Mouse (Mus musculus) thymus, adult 2 months (tissue): Measurements from ENCODE around the gene Ankrd39. TPM values are rescaled to one million over a fixed set of nuclear protein-coding genes. Genes with fewer than 3 reads are reported as not detected.

Experiments used
- DNase-seq: peaks from one replicate; pipeline ENCODE4 v3.0.0; 2021
- H3K27ac ChIP-seq: fragments of 200-500 bp; 2 replicates; pipeline ENCODE4 v1.5.1; 2012; ENCODE audit warnings: low read length, control low read depth; ENCODE audit not compliant: control insufficient read depth, insufficient read depth
- H3K27me3 ChIP-seq: fragments of 200-500 bp; 2 replicates; pipeline ENCODE4 v1.6.1; 2012; ENCODE audit warnings: mild to moderate bottlenecking, low read length, moderate library complexity, mixed read lengths; ENCODE audit not compliant: control insufficient read depth, insufficient read depth
- H3K36me3 ChIP-seq: fragments of 200-500 bp; 2 replicates; pipeline ENCODE4 v1.6.1; 2012; ENCODE audit warnings: mild to moderate bottlenecking, low read length, moderate library complexity; ENCODE audit not compliant: control insufficient read depth, insufficient read depth
- H3K4me1 ChIP-seq: fragments of 200-500 bp; replicated peaks from 2 replicates; pipeline ENCODE4 v1.6.1; 2012; ENCODE audit warnings: low read length; ENCODE audit not compliant: control insufficient read depth, insufficient read depth
- H3K4me3 ChIP-seq: fragments of 200-500 bp; 2 replicates; pipeline ENCODE4 v1.5.1; 2012; ENCODE audit warnings: mild to moderate bottlenecking, low read length, control low read depth, moderate library complexity; ENCODE audit not compliant: control insufficient read depth, insufficient read depth
- CTCF ChIP-seq: fragments of 200-500 bp; IDR thresholded peaks from 2 replicates; pipeline ENCODE4 v1.5.1; 2012; ENCODE audit warnings: mild to moderate bottlenecking, control low read depth, low read length, moderate library complexity, borderline replicate concordance; ENCODE audit not compliant: control insufficient read depth, poor library complexity, insufficient read depth; ENCODE audit errors: extremely low read depth
- POLR2A ChIP-seq: fragments of 200-500 bp; IDR thresholded peaks from 2 replicates; pipeline ENCODE4 v1.6.1; 2012; ENCODE audit warnings: mild to moderate bottlenecking, low read length, control low read depth, moderate library complexity; ENCODE audit not compliant: control insufficient read depth, poor library complexity, insufficient read depth; ENCODE audit errors: extremely low read depth
- WGBS: fragments of 180-500 bp; shearing (Covaris S2); methylation state at CpG from one replicate; pipeline ENCODE4 v1.1.7; 2018; 5-methylcytosine and 5-hydroxymethylcytosine counted together
- polyA plus RNA-seq: library from polyadenylated mRNA; depleted of rRNA; stranded (reverse); fragments of >200 nt; gene quantifications from 2 replicates; pipeline ENCODE4 v1.2.3, GENCODE M21; 2012; rRNA removed

Ankrd39 gene
- polyA plus RNA-seq, 1 experiment, result 48.4 TPM

- H3K27me3 ChIP-seq, result no peaks in the 10 kb centered on the region
- no peak overlapping the region for H3K27ac ChIP-seq
- peaks cover 5% of the 10 kb centered on the region for H3K4me1 ChIP-seq
- H3K36me3 ChIP-seq, result peaks cover 6% of the 10 kb centered on the region; the same call in 1 of the 2 replicates
- TF ChIP-seq CTCF (no peak), POLR2A (no peak)
- DNase-seq, result no peak
- WGBS, result 75% methylated on average over 5 of the region's 5 CpGs
- H3K4me3 ChIP-seq, result no peak overlapping the region
Observed at GRCm38 (mm10) chr1:36508238-36508637, 39.0 kb downstream of the Ankrd39 start.

GRCm38 (mm10) chr1:36501261-36501660 is 46.0 kb downstream of the Ankrd39 start:
- Histone ChIP-seq H3K27me3 (no peaks in the 10 kb centered on the region), H3K27ac (no peak overlapping the region), H3K36me3 (peaks cover 12% of the 10 kb centered on the region), H3K4me1 (no peaks in the 10 kb centered on the region), H3K4me3 (no peak overlapping the region)
- 6% methylated on average over 3 of the region's 3 CpGs for WGBS
- peak; percentile 82 for DNase-seq
- TF ChIP-seq POLR2A (no peak), CTCF (peak; percentile 67; the same call in 1 of the 2 replicates)

- H3K27me3 ChIP-seq, result no peaks in the 10 kb centered on the region
- 92% methylated on average over 2 of the region's 2 CpGs for WGBS
- TF ChIP-seq CTCF, result no peak
- TF ChIP-seq POLR2A, result no peak
- 0 out of 2 replicates have a peak, but pooled peaks cover 2% of the 10 kb centered on the region for H3K4me1 ChIP-seq
- H3K36me3 ChIP-seq, result peaks cover 12% of the 10 kb centered on the region; the same call in 1 of the 2 replicates
- DNase-seq, result no peak
- H3K4me3 ChIP-seq, result no peak overlapping the region
- no peak overlapping the region for H3K27ac ChIP-seq
Observed at GRCm38 (mm10) chr1:36497312-36497711, 49.9 kb downstream of the Ankrd39 start.

GRCm38 (mm10) chr1:36496719-36497118 is 50.5 kb downstream of the Ankrd39 start:
- no peak overlapping the region for H3K4me3 ChIP-seq
- peaks cover 12% of the 10 kb centered on the region; the same call in 1 of the 2 replicates for H3K36me3 ChIP-seq
- H3K27me3 ChIP-seq, result no peaks in the 10 kb centered on the region
- 0 out of 2 replicates have a peak, but pooled peaks cover 2% of the 10 kb centered on the region for H3K4me1 ChIP-seq
- no peak overlapping the region for H3K27ac ChIP-seq
- WGBS, result 85% methylated on average over 2 of the region's 2 CpGs
- TF ChIP-seq POLR2A (no peak), CTCF (no peak)
- DNase-seq, result no peak

GRCm38 (mm10) chr1:36493299-36493698 is 53.9 kb downstream of the Ankrd39 start:
- 93% methylated on average over 6 of the region's 6 CpGs for WGBS
- H3K27ac ChIP-seq, result no peak overlapping the region
- H3K4me3 ChIP-seq, result no peak overlapping the region
- TF ChIP-seq POLR2A (no peak), CTCF (no peak)
- no peaks in the 10 kb centered on the region for H3K36me3 ChIP-seq
- 0 out of 2 replicates have a peak, but pooled peaks cover 2% of the 10 kb centered on the region for H3K4me1 ChIP-seq
- DNase-seq, result no peak
- H3K27me3 ChIP-seq, result no peaks in the 10 kb centered on the region

GRCm38 (mm10) chr1:36492416-36493139 is 54.7 kb downstream of the Ankrd39 start:
- H3K36me3 ChIP-seq, result no peaks in the 10 kb centered on the region
- WGBS, result 93% methylated on average over 9 of the region's 9 CpGs
- no peak overlapping the region for H3K4me3 ChIP-seq
- H3K4me1 ChIP-seq, result 0 out of 2 replicates have a peak, but pooled peaks cover 2% of the 10 kb centered on the region
- no peak overlapping the region for H3K27ac ChIP-seq
- TF ChIP-seq CTCF, result no peak
- no peak for TF ChIP-seq POLR2A
- no peaks in the 10 kb centered on the region for H3K27me3 ChIP-seq
- no peak for DNase-seq

- H3K27ac ChIP-seq, result no peak overlapping the region
- H3K4me3 ChIP-seq, result no peak overlapping the region
- no peaks in the 10 kb centered on the region for H3K27me3 ChIP-seq
- 93% methylated on average over 6 of the region's 6 CpGs for WGBS
- no peaks in the 10 kb centered on the region for H3K36me3 ChIP-seq
- no peak for DNase-seq
- no peak for TF ChIP-seq POLR2A
- no peak for TF ChIP-seq CTCF
- no peaks in the 10 kb centered on the region for H3K4me1 ChIP-seq
Observed at GRCm38 (mm10) chr1:36489661-36490060, 57.6 kb downstream of the Ankrd39 start.

Other genes starting within 250 kb of the Ankrd39 start
- gene Arid5a, start 239.7 kb downstream of the Ankrd39 start, polyA plus RNA-seq, result 51.7 and 57.2 TPM in 2 replicates
- gene Kansl3, start 178.3 kb downstream of the Ankrd39 start, polyA plus RNA-seq, result 96.5 and 103 TPM in 2 replicates
- 0.04 and 0.08 TPM in 2 replicates for gene Fer1l5, start 175.2 kb downstream of the Ankrd39 start, polyA plus RNA-seq
- 62.4 and 65.6 TPM in 2 replicates for gene Lman2l, start 102.2 kb downstream of the Ankrd39 start, polyA plus RNA-seq
- 15.3 and 18.0 TPM in 2 replicates for gene Cnnm4, start 75.8 kb downstream of the Ankrd39 start, polyA plus RNA-seq
- gene Cnnm3, start 35.6 kb downstream of the Ankrd39 start, polyA plus RNA-seq, result 51.2 and 59.9 TPM in 2 replicates
- 40.4 and 56.2 TPM in 2 replicates for gene Ankrd23, start 10.6 kb downstream of the Ankrd39 start, polyA plus RNA-seq
- gene Gm42417, start 8.0 kb downstream of the Ankrd39 start, polyA plus RNA-seq, result not detected in 2 replicates
- gene Sema4c, start 10.9 kb upstream of the Ankrd39 start, polyA plus RNA-seq, result 15.5 and 16.8 TPM in 2 replicates
- 1.4 and 1.9 TPM in 2 replicates for gene Fam178b, start 135.7 kb upstream of the Ankrd39 start, polyA plus RNA-seq
- 395 and 432 TPM in 2 replicates for gene Cox5b, start 144.0 kb upstream of the Ankrd39 start, polyA plus RNA-seq
- not detected in 2 replicates for gene 4933424G06Rik, start 162.7 kb upstream of the Ankrd39 start, polyA plus RNA-seq
- gene Actr1b, start 167.0 kb upstream of the Ankrd39 start, polyA plus RNA-seq, result 182 and 213 TPM in 2 replicates
- gene Zap70, start 214.4 kb upstream of the Ankrd39 start, polyA plus RNA-seq, result 270 and 289 TPM in 2 replicates